Mouse (Mus musculus): Measurements from ENCODE around the gene Stra6. TPM values are rescaled to one million over a fixed set of nuclear protein-coding genes. Genes with fewer than 3 reads are reported as not detected.

Stra6 gene
- polyA plus RNA-seq, 1 experiment from 2014 or later = not detected

GRCm38 (mm10) chr9:58160315-58160714 is 96.7 kb downstream of the Stra6 start:
- Histone ChIP-seq H3K27ac (ENCODE audit: low read length) (no peak overlapping the region), H3K36me3 (ENCODE audit: control insufficient read depth, insufficient read depth) (no peaks in the 10 kb centered on the region), H3K4me1 (ENCODE audit: control insufficient read depth, low read depth, low read length) (no peaks in the 10 kb centered on the region), H3K9ac (ENCODE audit: low read depth, low read length) (no peak overlapping the region), H3K4me3 (ENCODE audit: low read depth, low read length) (no peak overlapping the region), H3K9me3 (replicated peaks; ENCODE audit: control insufficient read depth, low read length) (no peaks in the 10 kb centered on the region), H3K27me3 (ENCODE audit: control insufficient read depth, insufficient read depth, low read depth, low read length) (no peaks in the 10 kb centered on the region), H3K4me2 (ENCODE audit: low read depth, low read length) (no peak overlapping the region)
- ATAC-seq (ENCODE audit: low read depth) = no peak
- WGBS (ENCODE audit: insufficient replicate concordance) = 27% methylated on average over 5 of the region's 5 CpGs

DNA sequence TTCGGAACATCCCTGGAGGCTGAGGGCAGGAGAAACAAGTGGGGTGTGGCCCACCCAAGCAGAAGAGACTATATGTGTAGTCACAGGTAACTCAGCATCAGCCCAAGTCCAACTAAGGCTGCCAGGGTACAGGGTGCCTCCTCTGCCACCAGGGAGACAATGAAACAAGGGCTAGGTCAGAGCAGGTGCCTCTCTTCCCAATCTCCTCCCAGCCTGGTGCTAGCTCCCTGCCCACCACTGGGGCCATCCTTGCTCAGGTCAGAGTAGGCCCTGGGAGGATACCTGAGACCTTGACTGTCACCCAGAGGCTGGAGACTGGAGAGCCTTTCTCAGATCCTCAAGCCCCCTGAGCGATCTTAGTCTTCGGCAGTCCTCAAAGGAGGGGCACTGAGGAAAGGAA is 98.6 kb downstream of the Stra6 start:
- no peak for ATAC-seq (ENCODE audit: low read depth)
- no peaks in the 10 kb centered on the region for H3K27me3 ChIP-seq (ENCODE audit: control insufficient read depth, insufficient read depth, low read depth, low read length)
- H3K4me3 ChIP-seq (ENCODE audit: low read depth, low read length) = no peak overlapping the region
- no peak overlapping the region for H3K9ac ChIP-seq (ENCODE audit: low read depth, low read length)
- H3K27ac ChIP-seq (ENCODE audit: low read length) = no peak overlapping the region
- H3K4me2 ChIP-seq (ENCODE audit: low read depth, low read length) = no peak overlapping the region
- no peaks in the 10 kb centered on the region for H3K9me3 ChIP-seq (replicated peaks; ENCODE audit: control insufficient read depth, low read length)
- H3K4me1 ChIP-seq (ENCODE audit: control insufficient read depth, low read depth, low read length) = no peaks in the 10 kb centered on the region
- no peaks in the 10 kb centered on the region for H3K36me3 ChIP-seq (ENCODE audit: control insufficient read depth, insufficient read depth)
- 68% methylated on average over 3 of the region's 3 CpGs for WGBS (ENCODE audit: insufficient replicate concordance)

DNA sequence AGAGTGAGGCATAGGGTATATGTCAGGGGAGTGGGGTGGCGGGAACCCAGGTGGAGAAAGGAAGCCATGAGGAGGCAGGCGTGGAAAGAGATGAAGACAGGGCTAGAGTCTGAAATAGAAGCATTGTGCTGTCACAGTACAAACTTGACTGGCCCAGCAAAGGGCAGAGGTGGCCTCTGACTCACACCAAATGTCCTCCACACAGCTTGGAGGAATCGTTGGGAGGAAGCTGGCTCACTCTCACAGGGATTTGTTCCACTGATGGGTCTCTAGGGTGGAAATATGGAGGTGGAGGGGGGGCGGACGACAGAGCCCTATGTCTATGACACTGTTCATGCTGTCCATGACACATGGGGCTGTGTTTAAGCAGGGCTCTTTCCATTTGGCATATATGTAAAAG is 99.6 kb downstream of the Stra6 start:
- no peak for ATAC-seq (ENCODE audit: low read depth)
- no peak overlapping the region for H3K9ac ChIP-seq (ENCODE audit: low read depth, low read length)
- H3K36me3 ChIP-seq (ENCODE audit: control insufficient read depth, insufficient read depth) = no peaks in the 10 kb centered on the region
- H3K27ac ChIP-seq (ENCODE audit: low read length) = no peak overlapping the region
- no peaks in the 10 kb centered on the region for H3K27me3 ChIP-seq (ENCODE audit: control insufficient read depth, insufficient read depth, low read depth, low read length)
- no peaks in the 10 kb centered on the region for H3K9me3 ChIP-seq (replicated peaks; ENCODE audit: control insufficient read depth, low read length)
- no peak overlapping the region for H3K4me3 ChIP-seq (ENCODE audit: low read depth, low read length)
- no peaks in the 10 kb centered on the region for H3K4me1 ChIP-seq (ENCODE audit: control insufficient read depth, low read depth, low read length)
- H3K4me2 ChIP-seq (ENCODE audit: low read depth, low read length) = no peak overlapping the region
- WGBS (ENCODE audit: insufficient replicate concordance) = 51% methylated on average over 5 of the region's 5 CpGs

DNA sequence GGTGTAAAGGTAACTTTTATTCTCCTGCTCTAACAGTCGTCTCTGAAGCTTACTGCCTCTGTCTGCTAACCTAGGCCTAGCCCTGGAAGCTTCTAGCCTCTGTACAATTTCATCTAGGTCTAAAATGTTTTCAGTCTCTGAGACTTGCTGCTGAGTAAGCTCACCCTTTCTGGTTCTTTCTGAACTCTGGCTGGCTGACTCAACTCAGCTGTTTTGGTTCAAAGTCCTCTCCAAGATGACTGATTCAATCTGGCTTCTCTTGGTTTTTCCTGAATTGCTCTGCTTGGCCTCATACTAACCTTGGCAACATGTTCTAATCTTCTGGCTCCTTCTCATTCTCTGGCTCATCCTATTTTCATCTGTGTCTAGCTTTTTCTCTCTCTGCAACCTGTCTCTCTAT is 102.2 kb downstream of the Stra6 start:
- H3K27ac ChIP-seq (ENCODE audit: low read length) = no peak overlapping the region
- H3K27me3 ChIP-seq (ENCODE audit: control insufficient read depth, insufficient read depth, low read depth, low read length) = no peaks in the 10 kb centered on the region
- H3K9ac ChIP-seq (ENCODE audit: low read depth, low read length) = no peak overlapping the region
- no peak overlapping the region for H3K4me2 ChIP-seq (ENCODE audit: low read depth, low read length)
- H3K4me1 ChIP-seq (ENCODE audit: control insufficient read depth, low read depth, low read length) = no peaks in the 10 kb centered on the region
- H3K36me3 ChIP-seq (ENCODE audit: control insufficient read depth, insufficient read depth) = no peaks in the 10 kb centered on the region
- no peak for ATAC-seq (ENCODE audit: low read depth)
- 44% methylated on average over 1 of the region's 1 CpGs for WGBS (ENCODE audit: insufficient replicate concordance)
- no peaks in the 10 kb centered on the region for H3K9me3 ChIP-seq (replicated peaks; ENCODE audit: control insufficient read depth, low read length)
- no peak overlapping the region for H3K4me3 ChIP-seq (ENCODE audit: low read depth, low read length)

DNA sequence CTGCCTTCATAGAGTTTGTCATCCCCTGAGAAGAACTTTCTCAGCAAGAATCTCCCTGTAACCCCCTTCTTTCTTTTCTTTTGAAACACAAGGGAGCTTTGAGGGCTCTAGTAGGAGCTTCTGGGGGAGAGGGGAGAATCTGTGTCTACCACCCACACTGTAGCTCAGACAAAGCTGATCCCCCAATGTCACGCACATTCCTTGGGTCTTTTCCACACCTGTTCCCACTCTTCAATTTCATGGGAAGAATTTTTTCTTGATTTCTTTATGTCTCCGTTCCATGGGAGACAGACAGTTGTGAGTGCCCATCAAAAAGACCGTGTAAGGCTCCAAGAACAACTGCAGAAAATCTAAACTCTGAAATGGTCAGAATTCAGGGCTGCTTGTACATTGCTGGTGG is 105.3 kb downstream of the Stra6 start:
- WGBS (ENCODE audit: insufficient replicate concordance) = 58% methylated on average over 3 of the region's 3 CpGs
- H3K9ac ChIP-seq (ENCODE audit: low read depth, low read length) = no peak overlapping the region
- H3K27me3 ChIP-seq (ENCODE audit: control insufficient read depth, insufficient read depth, low read depth, low read length) = no peaks in the 10 kb centered on the region
- H3K9me3 ChIP-seq (replicated peaks; ENCODE audit: control insufficient read depth, low read length) = no peaks in the 10 kb centered on the region
- H3K27ac ChIP-seq (ENCODE audit: low read length) = no peak overlapping the region
- ATAC-seq (ENCODE audit: low read depth) = no peak
- H3K4me3 ChIP-seq (ENCODE audit: low read depth, low read length) = no peak overlapping the region
- H3K36me3 ChIP-seq (ENCODE audit: control insufficient read depth, insufficient read depth) = no peaks in the 10 kb centered on the region
- no peaks in the 10 kb centered on the region for H3K4me1 ChIP-seq (ENCODE audit: control insufficient read depth, low read depth, low read length)
- H3K4me2 ChIP-seq (ENCODE audit: low read depth, low read length) = no peak overlapping the region

GRCm38 (mm10) chr9:58169426-58169825 is 105.8 kb downstream of the Stra6 start:
- no peak for ATAC-seq (ENCODE audit: low read depth)
- no peak overlapping the region for H3K4me2 ChIP-seq (ENCODE audit: low read depth, low read length)
- 67% methylated on average over 6 of the region's 6 CpGs for WGBS (ENCODE audit: insufficient replicate concordance)
- H3K4me1 ChIP-seq (ENCODE audit: control insufficient read depth, low read depth, low read length) = no peaks in the 10 kb centered on the region
- no peaks in the 10 kb centered on the region for H3K9me3 ChIP-seq (replicated peaks; ENCODE audit: control insufficient read depth, low read length)
- no peak overlapping the region for H3K9ac ChIP-seq (ENCODE audit: low read depth, low read length)
- H3K27me3 ChIP-seq (ENCODE audit: control insufficient read depth, insufficient read depth, low read depth, low read length) = no peaks in the 10 kb centered on the region
- H3K4me3 ChIP-seq (ENCODE audit: low read depth, low read length) = no peak overlapping the region
- H3K36me3 ChIP-seq (ENCODE audit: control insufficient read depth, insufficient read depth) = no peaks in the 10 kb centered on the region
- H3K27ac ChIP-seq (ENCODE audit: low read length) = no peak overlapping the region

GRCm38 (mm10) chr9:58172863-58173262 is 109.3 kb downstream of the Stra6 start:
- Histone ChIP-seq H3K27ac (ENCODE audit: low read length) (no peak overlapping the region), H3K9ac (ENCODE audit: low read depth, low read length) (no peak overlapping the region), H3K9me3 (replicated peaks; ENCODE audit: control insufficient read depth, low read length) (no peaks in the 10 kb centered on the region), H3K4me1 (ENCODE audit: control insufficient read depth, low read depth, low read length) (no peaks in the 10 kb centered on the region), H3K36me3 (ENCODE audit: control insufficient read depth, insufficient read depth) (no peaks in the 10 kb centered on the region), H3K4me2 (ENCODE audit: low read depth, low read length) (no peak overlapping the region), H3K27me3 (ENCODE audit: control insufficient read depth, insufficient read depth, low read depth, low read length) (no peaks in the 10 kb centered on the region), H3K4me3 (ENCODE audit: low read depth, low read length) (no peak overlapping the region)
- WGBS (ENCODE audit: insufficient replicate concordance) = 49% methylated on average over 2 of the region's 2 CpGs
- no peak for ATAC-seq (ENCODE audit: low read depth)

- no peaks in the 10 kb centered on the region for H3K9me3 ChIP-seq (replicated peaks; ENCODE audit: control insufficient read depth, low read length)
- no peaks in the 10 kb centered on the region for H3K36me3 ChIP-seq (ENCODE audit: control insufficient read depth, insufficient read depth)
- ATAC-seq (ENCODE audit: low read depth) = no peak
- no peak overlapping the region for H3K27ac ChIP-seq (ENCODE audit: low read length)
- 35% methylated on average over 5 of the region's 5 CpGs for WGBS (ENCODE audit: insufficient replicate concordance)
- no peaks in the 10 kb centered on the region for H3K4me1 ChIP-seq (ENCODE audit: control insufficient read depth, low read depth, low read length)
- no peaks in the 10 kb centered on the region for H3K27me3 ChIP-seq (ENCODE audit: control insufficient read depth, insufficient read depth, low read depth, low read length)
- no peak overlapping the region for H3K4me3 ChIP-seq (ENCODE audit: low read depth, low read length)
- no peak overlapping the region for H3K9ac ChIP-seq (ENCODE audit: low read depth, low read length)
- H3K4me2 ChIP-seq (ENCODE audit: low read depth, low read length) = no peak overlapping the region
These were observed 111.2 kb downstream of the Stra6 start for GRCm38 (mm10) chr9:58174818-58175251.

GRCm38 (mm10) chr9:58175745-58176487 is 112.3 kb downstream of the Stra6 start:
- Histone ChIP-seq H3K4me3 (ENCODE audit: low read depth, low read length) (no peak overlapping the region), H3K4me1 (ENCODE audit: control insufficient read depth, low read depth, low read length) (no peaks in the 10 kb centered on the region), H3K27me3 (ENCODE audit: control insufficient read depth, insufficient read depth, low read depth, low read length) (no peaks in the 10 kb centered on the region), H3K4me2 (ENCODE audit: low read depth, low read length) (no peak overlapping the region), H3K9me3 (replicated peaks; ENCODE audit: control insufficient read depth, low read length) (no peaks in the 10 kb centered on the region), H3K9ac (ENCODE audit: low read depth, low read length) (no peak overlapping the region), H3K27ac (ENCODE audit: low read length) (no peak overlapping the region), H3K36me3 (ENCODE audit: control insufficient read depth, insufficient read depth) (no peaks in the 10 kb centered on the region)
- ATAC-seq (ENCODE audit: low read depth) = no peak
- 46% methylated on average over 5 of the region's 5 CpGs for WGBS (ENCODE audit: insufficient replicate concordance)
